Mouse (Mus musculus) 3134 (cell line): Measurements from ENCODE around the gene Iqgap2.

ENCODE experiments used
- DNase-seq: peaks from one replicate; pipeline ENCODE4 v3.0.0-alpha.2; 2011; ENCODE audit warnings: low spot score; ENCODE audit not compliant: insufficient read length; ENCODE audit errors: extremely low read depth

Gene Iqgap2

GRCm38 (mm10) chr13:95780038-95780437 lies 111.7 kb downstream of the Iqgap2 start:
- no peak for DNase-seq

GRCm38 (mm10) chr13:95779261-95779660 lies 112.5 kb downstream of the Iqgap2 start:
- no peak for DNase-seq

- DNase-seq = no peak
These were observed 113.0 kb downstream of the Iqgap2 start for GRCm38 (mm10) chr13:95778761-95779161.

GRCm38 (mm10) chr13:95777651-95778391 lies 113.9 kb downstream of the Iqgap2 start:
- DNase-seq = no peak

GRCm38 (mm10) chr13:95777237-95777636 lies 114.5 kb downstream of the Iqgap2 start:
- no peak for DNase-seq

GRCm38 (mm10) chr13:95774966-95775696 lies 116.6 kb downstream of the Iqgap2 start:
- DNase-seq = no peak

GRCm38 (mm10) chr13:95765017-95765416 lies 126.7 kb downstream of the Iqgap2 start:
- no peak for DNase-seq

- no peak for DNase-seq
These were observed 127.7 kb downstream of the Iqgap2 start for GRCm38 (mm10) chr13:95763876-95764517.

GRCm38 (mm10) chr13:95759810-95760209 lies 131.9 kb downstream of the Iqgap2 start:
- DNase-seq = no peak

GRCm38 (mm10) chr13:95754285-95754684 lies 137.4 kb downstream of the Iqgap2 start:
- DNase-seq = no peak

- DNase-seq = no peak
These were observed 139.3 kb downstream of the Iqgap2 start for GRCm38 (mm10) chr13:95752386-95752785.

- no peak for DNase-seq
These were observed 144.2 kb downstream of the Iqgap2 start for GRCm38 (mm10) chr13:95747541-95747940.

GRCm38 (mm10) chr13:95747101-95747500 lies 144.6 kb downstream of the Iqgap2 start:
- DNase-seq = no peak

- peak; percentile 11 for DNase-seq
These were observed 145.2 kb downstream of the Iqgap2 start for GRCm38 (mm10) chr13:95746509-95746908.

- DNase-seq = no peak
These were observed 146.3 kb downstream of the Iqgap2 start for GRCm38 (mm10) chr13:95745451-95745850.

- DNase-seq = no peak
These were observed 148.7 kb downstream of the Iqgap2 start for GRCm38 (mm10) chr13:95742881-95743466.

GRCm38 (mm10) chr13:95741813-95742689 lies 149.7 kb downstream of the Iqgap2 start:
- no peak for DNase-seq

GRCm38 (mm10) chr13:95739651-95740050 lies 152.1 kb downstream of the Iqgap2 start:
- DNase-seq = no peak

GRCm38 (mm10) chr13:95730491-95730890 lies 161.2 kb downstream of the Iqgap2 start:
- no peak for DNase-seq
